Mouse (Mus musculus) E14TG2a.4 (cell line): ENCODE measurements around the gene Slc27a1.
A peak's percentile ranks its signal among the peaks of the same experiment; 100 is the strongest.

Source experiments
- H3K27me3 ChIP-seq: 2 replicates; pipeline ENCODE4 v1.6.1; 2014; ENCODE audit warnings: low read length, control low read depth; ENCODE audit not compliant: insufficient read depth
- H3K36me3 ChIP-seq: 2 replicates; pipeline ENCODE4 v1.6.1; 2014; ENCODE audit warnings: low read length, control low read depth; ENCODE audit not compliant: insufficient read depth
- H3K4me1 ChIP-seq: replicated peaks from 2 replicates; pipeline ENCODE4 v1.6.1; 2014; ENCODE audit warnings: low read depth, low read length, control low read depth
- H3K4me3 ChIP-seq: replicated peaks from 2 replicates; pipeline ENCODE4 v1.5.1; 2014; ENCODE audit warnings: mild to moderate bottlenecking, low read length
- H3K9me3 ChIP-seq: 2 replicates; pipeline ENCODE4 v1.6.1; 2014; ENCODE audit warnings: low read length, control low read depth
- CTCF ChIP-seq: conservative IDR thresholded peaks from 2 replicates; pipeline ENCODE4 v1.5.1; 2014; ENCODE audit warnings: low read length
- NANOG ChIP-seq: IDR thresholded peaks from 2 replicates; pipeline ENCODE4 v1.6.1; 2014; ENCODE audit warnings: borderline replicate concordance, low read length, mixed read lengths
- POU5F1 ChIP-seq: IDR thresholded peaks from 2 replicates; pipeline ENCODE4 v1.6.1; 2014; ENCODE audit warnings: low read length, borderline replicate concordance

Gene Slc27a1

DNA sequence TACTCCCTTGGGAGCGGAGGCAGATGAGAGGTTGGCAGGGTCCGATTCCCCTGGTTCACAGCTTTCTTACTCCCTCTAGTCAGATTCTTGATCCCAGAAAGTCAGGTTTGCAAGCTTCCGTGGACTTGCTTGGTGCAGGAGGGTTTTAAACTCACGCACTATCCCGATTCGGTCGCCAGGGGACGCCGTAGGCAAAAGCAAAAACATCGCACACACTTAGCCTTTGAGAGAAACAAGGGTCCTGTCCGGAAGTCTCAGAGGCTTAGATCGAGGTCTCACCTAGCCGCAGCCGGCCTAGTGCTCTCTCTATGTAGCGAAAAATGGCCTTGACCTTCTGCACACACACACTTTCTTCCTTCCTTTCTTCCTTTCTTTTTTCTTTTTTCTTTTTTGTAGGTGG, 7.3 kb upstream of the Slc27a1 start:
- H3K9me3 ChIP-seq, result peaks cover 7% of the 10 kb centered on the region
- peaks cover 77% of the 10 kb centered on the region for H3K27me3 ChIP-seq
- H3K4me1 ChIP-seq, result peaks cover 39% of the 10 kb centered on the region
- TF ChIP-seq POU5F1, result no peak
- TF ChIP-seq NANOG, result no peak
- TF ChIP-seq CTCF, result peak; percentile 61
- H3K36me3 ChIP-seq, result no peaks in the 10 kb centered on the region
- no peak overlapping the region for H3K4me3 ChIP-seq

DNA sequence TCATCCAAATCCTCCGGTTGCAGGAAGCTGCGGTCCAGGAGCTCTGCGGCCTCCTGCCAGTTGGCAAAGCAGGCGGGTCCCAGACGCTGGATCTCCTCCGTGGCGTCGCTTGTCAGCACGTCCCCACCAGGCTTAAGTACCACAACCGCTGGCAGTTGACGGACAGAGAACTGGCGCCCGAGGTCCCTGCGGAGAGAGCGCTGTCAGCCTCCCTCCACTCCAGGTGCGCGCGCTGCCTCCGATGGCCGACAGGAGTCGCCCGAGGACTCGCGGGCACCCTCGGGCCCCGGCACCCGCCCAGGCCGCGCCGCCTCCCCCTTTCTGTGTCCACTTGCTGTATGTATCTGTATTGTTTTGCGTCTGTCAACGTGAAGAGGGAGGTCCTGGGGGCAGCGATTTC, 5.9 kb upstream of the Slc27a1 start:
- H3K9me3 ChIP-seq, result peaks cover 7% of the 10 kb centered on the region

DNA sequence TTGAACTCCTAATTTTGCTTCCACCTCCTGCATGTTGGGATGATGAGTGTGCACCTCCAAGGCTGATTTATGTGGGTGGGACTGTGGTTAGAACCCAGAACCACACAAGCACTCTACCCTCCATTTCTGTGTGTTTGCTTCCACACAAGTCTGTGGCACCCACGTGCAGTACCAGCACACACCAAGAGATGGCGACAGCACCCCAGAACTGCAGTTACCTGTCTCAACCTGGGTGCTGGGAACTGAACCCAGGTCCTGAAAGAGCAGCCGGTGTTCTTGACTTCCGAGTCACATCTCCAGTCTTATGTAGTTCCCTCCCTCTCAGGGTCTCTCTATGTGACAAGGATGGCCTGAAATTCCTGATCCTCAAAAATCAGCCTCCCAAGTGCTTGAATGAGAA, 4.7 kb upstream of the Slc27a1 start:
- Histone ChIP-seq H3K36me3 (no peaks in the 10 kb centered on the region), H3K4me1 (peaks cover 56% of the 10 kb centered on the region), H3K9me3 (peaks cover 7% of the 10 kb centered on the region), H3K4me3 (no peak overlapping the region), H3K27me3 (peaks cover 67% of the 10 kb centered on the region)
- TF ChIP-seq CTCF (peak; percentile 64), NANOG (no peak)

More for the DNA sequence above, 5.9 kb upstream of the Slc27a1 start:
- Histone ChIP-seq H3K36me3 (no peaks in the 10 kb centered on the region), H3K4me1 (peaks cover 49% of the 10 kb centered on the region), H3K4me3 (peak overlapping the region; percentile 76), H3K27me3 (peaks cover 72% of the 10 kb centered on the region)
- TF ChIP-seq NANOG (no peak), CTCF (no peak), POU5F1 (no peak)

DNA sequence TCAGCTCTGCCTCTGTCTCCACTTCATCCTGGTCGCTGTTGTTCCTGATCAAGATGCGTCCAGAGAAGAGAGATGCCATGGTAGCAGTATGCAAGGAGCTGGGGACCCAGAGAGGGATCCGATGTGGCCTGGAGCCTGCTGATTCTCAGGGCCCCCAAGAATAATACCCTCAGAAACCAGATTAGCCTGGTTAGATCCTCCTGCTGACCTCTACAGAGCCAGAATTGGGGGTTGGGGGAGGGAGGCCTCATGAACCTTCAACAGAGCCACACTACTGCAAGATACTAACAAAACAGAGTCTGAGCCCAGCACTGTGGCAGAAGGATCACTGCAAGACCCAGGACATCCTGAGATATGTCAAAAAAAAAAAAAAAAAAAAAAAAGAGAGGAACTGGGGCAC, 2.2 kb upstream of the Slc27a1 start, which contains the start of gene Nxnl1:
TSS of gene Nxnl1 (minus strand) at position 101 of the 400 bp plus-strand sequence.
- Histone ChIP-seq H3K4me3 (peak within 1 kb of the TSS; percentile 60), H3K36me3 (no peaks in the 10 kb centered on the region), H3K27me3 (peaks cover 56% of the 10 kb centered on the region), H3K4me1 (peaks cover 58% of the 10 kb centered on the region), H3K9me3 (peaks cover 7% of the 10 kb centered on the region)
- no peak for TF ChIP-seq POU5F1

DNA sequence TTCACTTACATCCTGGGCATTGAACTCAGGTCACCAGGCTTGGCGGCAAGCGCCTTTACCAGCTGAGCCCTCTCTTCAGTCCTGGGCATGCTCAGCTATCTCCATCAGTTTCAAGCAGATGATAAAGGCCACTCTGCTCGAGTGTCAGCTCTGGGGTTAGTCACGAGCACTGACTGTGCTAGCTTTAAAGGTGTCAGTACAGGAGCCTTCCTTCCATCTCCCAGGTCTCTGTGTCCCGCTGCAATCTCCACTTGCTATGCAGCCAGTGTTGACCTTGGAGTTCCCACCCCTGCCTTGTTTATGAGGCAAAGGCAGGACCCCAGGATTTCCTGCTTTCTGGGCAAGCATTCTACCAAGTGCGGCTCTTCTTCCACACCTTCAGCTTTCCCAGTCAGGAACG, 1.1 kb upstream of the Slc27a1 start:
- TF ChIP-seq NANOG (no peak), CTCF (no peak), POU5F1 (no peak)
- Histone ChIP-seq H3K27me3 (peaks cover 46% of the 10 kb centered on the region), H3K9me3 (peaks cover 7% of the 10 kb centered on the region), H3K4me1 (peaks cover 58% of the 10 kb centered on the region), H3K4me3 (no peak overlapping the region), H3K36me3 (no peaks in the 10 kb centered on the region)

DNA sequence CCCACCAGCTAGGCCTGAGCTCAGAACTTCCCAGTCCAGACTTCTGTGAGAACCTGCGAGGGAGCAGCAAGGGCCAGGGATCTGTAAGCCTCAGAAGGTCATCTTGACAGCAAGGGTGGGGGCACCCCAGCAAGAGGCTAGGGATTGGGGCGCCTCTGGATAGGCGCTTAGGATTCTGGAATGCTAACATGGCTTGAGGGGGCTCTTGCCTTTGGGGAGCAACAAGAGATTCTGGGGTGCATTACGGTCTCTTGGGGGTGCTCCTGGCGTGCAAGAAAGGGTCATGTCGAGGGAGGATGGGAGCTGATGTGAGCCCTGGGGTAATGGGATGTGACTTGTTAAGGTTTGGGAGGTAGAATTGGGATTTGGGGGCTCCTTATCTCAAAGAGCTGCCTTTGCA, 259 bp downstream of the Slc27a1 start:
- peaks cover 5% of the 10 kb centered on the region for H3K9me3 ChIP-seq
- TF ChIP-seq POU5F1 (no peak), CTCF (no peak), NANOG (no peak)
- H3K36me3 ChIP-seq, result no peaks in the 10 kb centered on the region

DNA sequence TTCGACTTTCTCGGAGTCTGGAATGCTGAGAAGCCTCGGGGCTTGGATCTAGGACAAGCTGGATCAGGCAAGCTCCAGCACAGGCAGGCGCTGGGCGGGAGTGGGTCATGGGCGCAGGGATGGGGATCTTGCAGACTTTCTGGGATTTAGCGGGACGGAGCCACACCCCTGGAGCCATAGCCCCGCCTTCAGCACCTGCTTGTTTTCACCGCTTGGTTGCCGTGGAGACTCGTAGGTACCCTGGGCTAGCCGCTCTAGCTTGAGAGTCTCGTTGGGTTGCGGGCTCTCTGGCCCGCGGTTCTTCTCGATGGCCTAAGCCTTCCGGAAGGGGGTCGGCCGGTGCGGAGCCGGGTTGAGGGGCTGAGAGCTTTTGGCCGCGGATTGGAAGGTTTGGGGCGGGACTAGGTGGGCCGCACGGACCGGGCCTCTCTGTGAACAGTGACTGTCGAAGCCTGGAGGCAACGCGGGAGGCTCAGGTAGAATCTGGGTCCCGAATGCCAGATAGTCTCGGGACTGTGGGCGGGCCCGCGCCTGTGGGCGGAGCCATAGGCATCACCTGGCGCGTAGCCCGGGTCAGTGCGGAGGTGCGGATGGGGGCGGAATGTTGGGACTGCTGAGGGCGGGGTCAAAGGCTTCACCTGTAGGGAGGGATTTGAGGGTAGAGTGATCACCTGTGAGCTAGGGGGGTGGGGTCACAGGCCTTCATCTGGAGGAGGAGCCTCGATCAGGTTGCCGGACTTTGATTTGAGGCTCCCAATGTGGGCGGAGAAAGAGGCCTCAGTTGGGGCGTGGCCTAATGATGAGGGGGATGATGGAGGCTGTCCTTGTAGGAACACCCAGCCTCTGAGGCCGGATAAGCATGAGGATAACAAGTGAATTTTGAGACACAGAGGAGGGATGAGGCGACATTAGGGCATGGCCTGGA, 946 bp downstream of the Slc27a1 start:
- no peaks in the 10 kb centered on the region for H3K36me3 ChIP-seq
- no peak for TF ChIP-seq CTCF
- TF ChIP-seq NANOG, result no peak
- TF ChIP-seq POU5F1, result no peak

More for the DNA sequence above, 259 bp downstream of the Slc27a1 start:
- H3K4me3 ChIP-seq, result peak overlapping the region; percentile 92
- peaks cover 53% of the 10 kb centered on the region for H3K4me1 ChIP-seq
- peaks cover 35% of the 10 kb centered on the region for H3K27me3 ChIP-seq

DNA sequence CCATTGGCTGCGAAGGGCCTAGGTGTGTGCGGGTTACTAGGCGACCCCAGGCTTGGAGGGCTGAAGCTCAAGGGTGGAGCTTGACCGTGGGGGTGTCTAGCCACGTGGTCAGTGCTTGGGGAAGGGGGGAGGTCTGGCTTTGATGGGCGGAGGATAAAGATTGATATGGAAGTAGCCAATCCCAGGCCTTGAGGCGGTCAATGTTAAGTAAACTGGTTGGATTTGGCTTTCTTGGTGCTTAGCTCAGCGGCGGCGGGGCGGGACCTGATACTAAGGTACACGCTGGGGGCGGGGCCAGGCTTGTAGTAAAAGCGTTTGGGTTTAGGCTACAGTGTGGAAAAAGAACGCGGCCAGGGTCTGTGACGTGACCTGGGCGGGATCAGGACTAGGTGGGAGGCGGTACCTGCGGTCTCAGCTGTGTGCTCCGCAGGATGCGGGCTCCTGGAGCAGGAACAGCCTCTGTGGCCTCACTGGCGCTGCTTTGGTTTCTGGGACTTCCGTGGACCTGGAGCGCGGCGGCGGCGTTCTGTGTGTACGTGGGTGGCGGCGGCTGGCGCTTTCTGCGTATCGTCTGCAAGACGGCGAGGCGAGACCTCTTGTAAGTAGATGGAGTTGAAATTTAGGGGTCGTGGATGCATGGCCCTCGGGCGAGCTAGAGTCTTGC, 1.7 kb downstream of the Slc27a1 start:
- Histone ChIP-seq H3K4me3 (peak overlapping the region; percentile 92), H3K4me1 (peaks cover 60% of the 10 kb centered on the region), H3K9me3 (no peaks in the 10 kb centered on the region), H3K36me3 (no peaks in the 10 kb centered on the region), H3K27me3 (peaks cover 23% of the 10 kb centered on the region)
- TF ChIP-seq POU5F1 (no peak), CTCF (no peak)

More for the DNA sequence above, 946 bp downstream of the Slc27a1 start:
- Histone ChIP-seq H3K4me3 (peak overlapping the region; percentile 92), H3K27me3 (peaks cover 28% of the 10 kb centered on the region), H3K9me3 (no peaks in the 10 kb centered on the region), H3K4me1 (peaks cover 59% of the 10 kb centered on the region)

DNA sequence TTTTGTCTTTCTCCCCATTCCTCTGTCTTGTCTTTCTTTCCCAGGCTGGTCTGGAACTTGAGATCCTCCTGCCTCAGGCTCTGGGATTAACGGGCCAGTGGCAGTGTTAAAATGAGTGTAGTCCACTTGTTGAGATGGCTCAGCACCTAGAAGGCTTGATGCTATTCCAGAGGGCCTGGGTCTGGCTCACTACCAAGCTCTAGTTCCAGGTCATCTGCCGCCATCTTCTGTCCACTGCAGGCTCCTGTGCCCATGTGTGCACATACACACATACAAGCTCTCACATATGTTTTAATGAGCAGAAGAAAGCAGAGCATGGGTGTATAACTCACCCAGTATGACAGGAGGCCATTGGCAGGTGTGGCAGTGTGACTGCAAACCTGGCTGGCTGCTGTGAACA, 3.4 kb downstream of the Slc27a1 start:
- Histone ChIP-seq H3K4me1 (peaks cover 45% of the 10 kb centered on the region), H3K4me3 (no peak overlapping the region), H3K27me3 (peaks cover 12% of the 10 kb centered on the region), H3K36me3 (no peaks in the 10 kb centered on the region), H3K9me3 (no peaks in the 10 kb centered on the region)
- no peak for TF ChIP-seq POU5F1
- TF ChIP-seq CTCF, result no peak
- no peak for TF ChIP-seq NANOG
